Mouse (Mus musculus): ENCODE data around the gene Limd1. TPM values are rescaled to one million over a fixed set of nuclear protein-coding genes. Genes with fewer than 3 reads are reported as not detected.

Limd1 gene
- polyA plus RNA-seq, 1 experiment from 2014 or later: 50.5 TPM

DNA sequence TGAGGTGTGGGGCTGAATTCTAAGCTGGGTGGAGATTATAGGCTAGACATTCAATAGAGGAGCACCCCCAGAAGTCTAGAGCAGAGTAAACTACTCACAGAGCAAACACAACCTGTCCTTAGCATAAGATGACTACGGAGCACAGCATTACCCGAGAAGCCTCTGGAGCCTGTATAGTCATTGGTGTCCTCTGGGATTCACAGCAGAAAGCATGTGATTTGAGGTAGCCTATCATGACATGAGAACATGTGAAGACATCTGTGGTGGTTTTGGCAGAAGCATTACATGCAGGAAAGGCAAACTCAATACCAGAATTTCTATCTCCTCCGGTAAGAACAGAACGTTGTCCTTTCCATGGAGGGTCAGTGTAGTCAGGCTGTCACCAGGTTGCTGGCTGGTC, 7.1 kb downstream of the Limd1 start:
- Histone ChIP-seq H3K4me3 (replicated peaks) (no peak overlapping the region), H3K27ac (no peak overlapping the region), H3K9ac (no peak overlapping the region), H3K27me3 (no peaks in the 10 kb centered on the region), H3K4me1 (peaks cover 65% of the 10 kb centered on the region), H3K4me2 (no peak overlapping the region), H3K9me3 (replicated peaks) (no peaks in the 10 kb centered on the region), H3K36me3 (peaks cover 55% of the 10 kb centered on the region)
- 90% methylated on average over 4 of the region's 4 CpGs for WGBS
- no peak for ATAC-seq (replicated peaks; ENCODE audit: low FRiP score)

DNA sequence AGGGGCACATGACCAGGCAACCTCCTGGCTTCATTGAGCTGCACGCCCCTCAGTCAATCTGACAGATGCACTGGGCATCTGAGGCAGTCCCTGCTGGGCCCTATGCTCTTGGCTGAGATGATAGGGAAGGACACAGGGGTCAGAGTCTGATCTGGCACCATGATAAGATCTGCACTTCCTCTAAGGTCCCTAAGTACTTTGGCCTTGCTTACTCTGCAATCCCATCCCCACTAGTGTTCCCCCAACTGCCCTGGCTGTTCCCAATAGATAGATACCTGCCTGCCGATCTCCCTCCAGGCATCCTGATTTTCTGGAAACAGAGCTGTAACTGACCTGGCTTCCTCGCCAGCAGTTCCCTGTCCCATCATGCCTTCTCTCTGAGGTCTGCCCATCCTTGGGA, 8.1 kb downstream of the Limd1 start:
- H3K27me3 ChIP-seq: no peaks in the 10 kb centered on the region
- peaks cover 63% of the 10 kb centered on the region for H3K4me1 ChIP-seq
- H3K4me2 ChIP-seq: no peak overlapping the region
- 68% methylated on average over 3 of the region's 3 CpGs for WGBS
- no peak overlapping the region for H3K9ac ChIP-seq
- no peak overlapping the region for H3K27ac ChIP-seq
- no peaks in the 10 kb centered on the region for H3K9me3 ChIP-seq (replicated peaks)
- H3K4me3 ChIP-seq (replicated peaks): no peak overlapping the region
- ATAC-seq (replicated peaks; ENCODE audit: low FRiP score): no peak
- peaks cover 54% of the 10 kb centered on the region for H3K36me3 ChIP-seq

DNA sequence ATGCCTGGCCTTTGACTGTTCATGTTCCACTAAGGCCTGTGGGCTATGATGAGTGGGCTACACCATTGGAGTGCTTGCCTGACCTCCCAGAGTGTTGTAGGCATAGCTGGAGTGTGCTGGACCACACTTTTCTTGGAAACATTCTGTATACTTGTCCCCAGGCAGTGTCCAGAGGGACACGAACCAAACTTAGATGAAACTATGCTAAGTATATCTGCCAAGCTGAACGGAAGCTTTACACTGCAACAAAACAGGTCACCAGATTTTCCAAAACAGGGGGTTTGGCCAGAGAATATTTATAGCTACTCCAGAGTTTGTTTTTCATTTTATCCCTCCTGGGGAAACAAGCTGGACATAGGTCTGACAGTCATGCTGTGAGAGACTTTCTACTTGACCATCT, 10.6 kb downstream of the Limd1 start:
- no peak overlapping the region for H3K4me2 ChIP-seq
- H3K27me3 ChIP-seq: no peaks in the 10 kb centered on the region
- no peak overlapping the region for H3K4me3 ChIP-seq (replicated peaks)
- peaks cover 32% of the 10 kb centered on the region for H3K36me3 ChIP-seq
- WGBS: 51% methylated on average over 2 of the region's 2 CpGs
- H3K27ac ChIP-seq: no peak overlapping the region
- H3K4me1 ChIP-seq: peaks cover 49% of the 10 kb centered on the region
- ATAC-seq (replicated peaks; ENCODE audit: low FRiP score): no peak
- H3K9ac ChIP-seq: no peak overlapping the region
- H3K9me3 ChIP-seq (replicated peaks): no peaks in the 10 kb centered on the region

DNA sequence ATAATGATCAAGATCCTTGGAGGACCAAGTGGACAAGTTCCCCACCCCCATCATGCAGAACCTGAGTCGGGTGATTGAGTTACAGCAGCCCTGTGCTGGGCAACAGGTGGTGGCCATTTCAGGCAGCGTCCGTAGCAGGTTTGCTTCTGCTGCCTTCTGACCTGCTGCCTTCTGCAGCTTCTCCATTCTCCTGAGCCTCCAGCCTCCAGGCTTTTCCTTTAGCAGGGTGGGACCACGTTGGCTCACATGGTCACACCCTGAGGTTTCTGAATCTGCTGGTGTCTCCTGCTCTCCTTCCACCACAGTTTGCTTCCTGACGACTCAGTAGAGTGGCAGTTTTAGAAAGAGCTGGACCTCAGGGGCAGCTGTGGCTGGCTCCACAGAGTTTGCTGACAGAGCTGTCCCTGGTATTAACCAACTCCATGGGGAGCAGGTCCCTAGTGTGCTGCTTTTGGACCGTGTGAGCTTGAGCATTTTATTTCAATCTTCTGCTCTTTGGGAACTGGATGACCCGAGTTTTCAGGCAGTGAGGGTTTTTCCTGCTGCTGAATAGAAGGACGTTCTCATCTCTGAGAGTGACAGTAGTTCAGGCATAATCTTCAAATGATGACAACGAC, 11.3 kb downstream of the Limd1 start:
- 40% methylated on average over 9 of the region's 9 CpGs for WGBS

DNA sequence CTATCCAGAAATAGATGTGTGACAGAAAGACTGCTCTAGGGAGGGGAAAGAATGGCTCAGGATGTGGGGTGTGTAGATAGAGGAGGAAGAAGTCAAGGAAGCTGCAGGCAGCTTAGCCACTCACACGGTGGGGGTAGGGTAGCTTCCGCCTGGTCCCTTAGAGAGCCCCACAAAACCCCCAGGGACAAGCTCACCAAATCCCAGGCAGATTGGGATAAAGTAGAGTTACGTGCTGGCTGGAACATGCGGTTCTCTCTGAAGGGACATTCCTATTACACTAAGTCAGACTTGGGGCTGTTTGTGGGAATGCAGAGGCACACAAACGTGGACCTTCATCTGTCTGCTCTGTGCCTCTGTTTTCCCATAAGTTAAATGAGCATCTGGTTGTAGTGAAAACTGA, 12.4 kb downstream of the Limd1 start:
- H3K4me1 ChIP-seq: peaks cover 51% of the 10 kb centered on the region
- no peak for ATAC-seq (replicated peaks; ENCODE audit: low FRiP score)
- H3K4me3 ChIP-seq (replicated peaks): no peak overlapping the region
- H3K4me2 ChIP-seq: no peak overlapping the region
- H3K36me3 ChIP-seq: peaks cover 18% of the 10 kb centered on the region
- no peak overlapping the region for H3K9ac ChIP-seq
- 73% methylated on average over 5 of the region's 5 CpGs for WGBS
- no peaks in the 10 kb centered on the region for H3K9me3 ChIP-seq (replicated peaks)
- H3K27me3 ChIP-seq: no peaks in the 10 kb centered on the region
- H3K27ac ChIP-seq: 0 out of 2 replicates have a peak overlapping the region, but pooled peaks have one; percentile 7

More for the DNA sequence above, 11.3 kb downstream of the Limd1 start:
- Histone ChIP-seq H3K4me2 (no peak overlapping the region), H3K36me3 (peaks cover 24% of the 10 kb centered on the region), H3K9me3 (replicated peaks) (no peaks in the 10 kb centered on the region), H3K4me1 (peaks cover 48% of the 10 kb centered on the region), H3K27ac (peak overlapping the region; percentile 74), H3K9ac (no peak overlapping the region), H3K4me3 (replicated peaks) (no peak overlapping the region), H3K27me3 (no peaks in the 10 kb centered on the region)
- ATAC-seq (replicated peaks; ENCODE audit: low FRiP score): peak; percentile 38; the same call in 1 of the 2 replicates

DNA sequence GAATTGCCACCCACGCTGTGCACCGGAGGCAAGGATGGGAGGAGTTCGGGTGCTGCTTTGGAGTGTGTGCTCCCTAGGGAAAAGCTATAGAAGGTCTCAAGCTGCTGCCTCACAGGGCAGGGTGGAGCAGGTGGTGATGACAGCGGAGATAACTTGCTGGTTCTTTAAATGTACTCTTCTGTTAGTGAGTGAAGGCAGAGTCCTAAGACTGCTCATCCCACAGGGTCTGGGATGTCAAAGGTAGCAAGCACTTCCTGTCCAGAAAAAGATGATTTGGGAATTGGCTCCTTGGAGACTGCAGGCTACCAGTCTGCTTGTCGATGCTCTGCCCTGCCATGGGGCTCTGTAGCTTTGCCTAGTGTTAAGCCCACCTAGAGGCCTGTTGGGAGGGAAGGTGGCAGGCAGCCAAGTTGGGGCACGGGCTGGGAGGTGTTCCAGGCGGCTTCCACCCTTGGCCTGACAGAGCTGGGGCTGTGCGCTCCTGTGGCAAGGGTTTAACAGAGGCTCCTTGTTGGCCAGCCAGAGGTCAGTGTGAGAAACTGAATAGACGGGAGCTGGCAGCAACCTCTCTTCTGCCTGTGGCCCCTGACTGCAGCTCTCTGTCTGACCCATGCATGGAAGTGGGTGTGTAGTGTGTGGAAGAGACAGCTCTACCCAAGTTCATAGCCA, 13.5 kb downstream of the Limd1 start:
- H3K4me1 ChIP-seq: peaks cover 50% of the 10 kb centered on the region

DNA sequence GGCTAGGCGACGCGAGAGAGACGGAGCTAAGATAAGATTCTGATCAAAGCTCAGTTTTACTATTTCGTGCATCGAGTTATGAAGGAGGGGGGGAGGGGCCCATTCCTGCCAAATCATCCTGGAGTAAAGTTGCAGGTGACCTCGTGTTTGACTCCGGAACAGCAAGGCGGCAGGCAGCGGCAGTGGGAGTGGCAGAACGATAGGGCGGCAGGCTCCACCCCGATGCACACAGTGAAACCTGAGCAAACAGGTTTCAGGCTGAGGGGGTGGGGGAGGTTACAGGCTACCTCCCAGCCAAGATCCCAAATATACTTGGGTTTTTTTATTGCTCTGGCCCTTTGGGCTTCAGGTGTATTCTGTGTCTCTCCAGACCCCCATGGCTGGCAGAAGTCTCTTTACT, 18.2 kb downstream of the Limd1 start:
- H3K27me3 ChIP-seq: no peaks in the 10 kb centered on the region
- no peaks in the 10 kb centered on the region for H3K9me3 ChIP-seq (replicated peaks)
- ATAC-seq (replicated peaks; ENCODE audit: low FRiP score): peak; percentile 71
- H3K4me1 ChIP-seq: peaks cover 29% of the 10 kb centered on the region
- WGBS: 8% methylated on average over 13 of the region's 13 CpGs
- H3K27ac ChIP-seq: peak overlapping the region; percentile 64
- H3K4me2 ChIP-seq: peak overlapping the region; percentile 49
- peaks cover 24% of the 10 kb centered on the region for H3K36me3 ChIP-seq
- H3K4me3 ChIP-seq (replicated peaks): peak overlapping the region; percentile 23; the same call in 1 of the 2 replicates
- H3K9ac ChIP-seq: no peak overlapping the region

More for the DNA sequence above, 13.5 kb downstream of the Limd1 start:
- H3K9me3 ChIP-seq (replicated peaks): no peaks in the 10 kb centered on the region
- H3K9ac ChIP-seq: no peak overlapping the region
- ATAC-seq (replicated peaks; ENCODE audit: low FRiP score): peak; percentile 57
- no peaks in the 10 kb centered on the region for H3K27me3 ChIP-seq
- H3K27ac ChIP-seq: peak overlapping the region; percentile 37
- H3K4me3 ChIP-seq (replicated peaks): no peak overlapping the region
- H3K36me3 ChIP-seq: peaks cover 7% of the 10 kb centered on the region; the same call in 1 of the 2 replicates
- 72% methylated on average over 9 of the region's 9 CpGs for WGBS
- H3K4me2 ChIP-seq: no peak overlapping the region

DNA sequence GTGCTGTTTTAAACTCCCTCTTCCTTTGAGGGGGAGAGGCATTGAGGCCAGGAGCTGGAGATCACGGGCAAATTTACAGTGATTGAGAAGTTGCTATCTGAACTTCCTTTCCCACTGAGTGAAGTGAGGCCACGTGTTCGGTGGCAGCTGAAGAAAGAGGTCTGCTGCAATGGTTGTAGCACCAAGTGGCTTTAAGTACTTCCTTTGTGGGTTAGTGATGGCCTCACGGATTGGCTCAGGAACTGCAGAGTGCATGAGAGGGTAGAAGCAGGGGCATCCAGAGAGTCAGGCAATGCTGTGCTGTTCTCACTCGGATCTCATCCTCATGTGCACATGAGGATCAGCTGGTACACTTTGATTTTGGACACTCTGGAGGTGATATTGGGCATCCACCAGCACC, 19.4 kb downstream of the Limd1 start:
- no peak overlapping the region for H3K4me3 ChIP-seq (replicated peaks)
- WGBS: 69% methylated on average over 5 of the region's 5 CpGs
- no peak overlapping the region for H3K27ac ChIP-seq
- peaks cover 34% of the 10 kb centered on the region for H3K36me3 ChIP-seq
- H3K9ac ChIP-seq: no peak overlapping the region
- H3K27me3 ChIP-seq: no peaks in the 10 kb centered on the region
- no peak for ATAC-seq (replicated peaks; ENCODE audit: low FRiP score)
- H3K4me1 ChIP-seq: peaks cover 20% of the 10 kb centered on the region
- H3K9me3 ChIP-seq (replicated peaks): no peaks in the 10 kb centered on the region
- no peak overlapping the region for H3K4me2 ChIP-seq

DNA sequence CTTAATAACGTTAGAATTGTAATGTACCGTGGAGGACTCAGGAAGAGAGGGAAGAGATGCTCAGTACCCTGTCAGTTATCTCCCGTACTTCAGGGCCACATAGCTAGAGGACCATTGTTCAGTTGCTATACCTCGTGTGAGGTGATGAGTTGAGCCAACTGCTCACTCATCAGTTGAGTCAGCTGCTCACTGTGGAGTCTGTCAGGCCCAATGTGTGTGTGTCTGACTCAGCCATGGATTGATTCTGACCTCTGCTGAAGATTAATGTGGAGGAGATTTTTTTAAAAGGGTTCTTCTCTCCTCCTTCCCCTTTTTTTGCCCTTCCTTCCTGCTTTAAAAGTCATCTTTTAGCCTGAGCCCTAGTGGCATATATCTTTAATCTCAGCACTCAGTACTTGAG, 22.0 kb downstream of the Limd1 start:
- no peak overlapping the region for H3K4me2 ChIP-seq
- no peak overlapping the region for H3K4me3 ChIP-seq (replicated peaks)
- H3K4me1 ChIP-seq: peaks cover 20% of the 10 kb centered on the region
- H3K9me3 ChIP-seq (replicated peaks): no peaks in the 10 kb centered on the region
- 85% methylated on average over 4 of the region's 4 CpGs for WGBS
- no peak for ATAC-seq (replicated peaks; ENCODE audit: low FRiP score)
- peaks cover 45% of the 10 kb centered on the region for H3K36me3 ChIP-seq
- no peak overlapping the region for H3K27ac ChIP-seq
- H3K27me3 ChIP-seq: no peaks in the 10 kb centered on the region
- no peak overlapping the region for H3K9ac ChIP-seq

DNA sequence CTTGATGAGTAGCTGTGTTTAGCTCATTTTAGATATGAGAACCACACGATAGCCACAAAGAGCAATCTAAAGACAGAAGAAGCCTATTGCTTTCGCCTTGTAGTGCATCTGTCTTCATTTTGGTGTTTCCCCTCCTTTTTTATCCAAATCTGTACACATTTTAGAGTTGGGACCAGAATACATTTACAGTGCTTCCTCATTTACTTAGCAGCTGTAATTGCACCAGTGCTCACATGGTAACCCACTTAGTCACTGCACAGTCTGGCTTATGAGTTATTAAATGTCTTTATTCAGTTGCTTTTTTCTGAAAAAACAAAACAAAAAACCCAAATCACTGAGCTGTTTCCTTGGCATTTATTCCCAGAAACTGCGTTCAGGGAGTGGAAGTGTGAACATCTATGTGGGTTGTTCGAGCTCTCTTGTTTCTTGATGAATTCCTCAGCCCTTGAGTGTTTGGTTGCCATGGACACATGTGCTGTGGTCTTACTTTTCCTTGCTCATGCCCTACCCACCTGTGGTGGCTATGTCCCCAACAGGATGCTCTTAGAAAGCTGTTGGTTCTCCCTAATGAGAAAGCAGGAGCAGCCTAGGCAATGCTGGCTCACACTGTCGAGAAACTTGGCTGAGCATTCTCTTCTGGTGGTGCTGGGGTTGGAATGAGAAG, 24.8 kb downstream of the Limd1 start:
- H3K9me3 ChIP-seq (replicated peaks): no peaks in the 10 kb centered on the region
- 82% methylated on average over 5 of the region's 5 CpGs for WGBS
- H3K4me2 ChIP-seq: no peak overlapping the region
- H3K4me1 ChIP-seq: peaks cover 13% of the 10 kb centered on the region; the same call in 1 of the 2 replicates
- H3K27ac ChIP-seq: no peak overlapping the region
- peaks cover 45% of the 10 kb centered on the region for H3K36me3 ChIP-seq
- H3K4me3 ChIP-seq (replicated peaks): no peak overlapping the region
- no peak overlapping the region for H3K9ac ChIP-seq
- no peaks in the 10 kb centered on the region for H3K27me3 ChIP-seq
- ATAC-seq (replicated peaks; ENCODE audit: low FRiP score): no peak

DNA sequence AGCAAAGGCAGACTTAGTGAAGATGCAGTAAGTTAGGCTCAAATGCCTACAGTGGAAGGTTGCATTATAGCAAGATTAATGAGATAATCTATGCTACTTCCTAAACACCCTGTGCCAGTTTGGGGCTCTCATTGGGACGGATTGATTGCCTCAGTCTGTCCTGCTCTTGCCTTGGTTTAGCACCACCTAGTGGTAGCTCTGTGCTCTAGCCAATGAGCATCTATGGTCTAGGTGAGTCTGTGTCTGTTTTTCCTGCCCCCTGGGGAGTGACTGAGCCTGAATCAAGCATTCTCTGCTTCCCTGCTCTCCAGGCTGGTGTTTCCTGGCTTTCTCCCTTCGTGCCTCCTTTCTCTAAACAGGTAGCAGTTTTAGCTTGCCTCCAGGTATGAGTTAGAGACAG, 25.8 kb downstream of the Limd1 start:
- Histone ChIP-seq H3K4me1 (peaks cover 16% of the 10 kb centered on the region; the same call in 1 of the 2 replicates), H3K9me3 (replicated peaks) (no peaks in the 10 kb centered on the region), H3K27ac (no peak overlapping the region), H3K9ac (no peak overlapping the region), H3K4me2 (no peak overlapping the region), H3K4me3 (replicated peaks) (no peak overlapping the region), H3K27me3 (no peaks in the 10 kb centered on the region), H3K36me3 (peaks cover 41% of the 10 kb centered on the region)
- ATAC-seq (replicated peaks; ENCODE audit: low FRiP score): peak; percentile 78
- WGBS: 16% methylated on average over 2 of the region's 2 CpGs

DNA sequence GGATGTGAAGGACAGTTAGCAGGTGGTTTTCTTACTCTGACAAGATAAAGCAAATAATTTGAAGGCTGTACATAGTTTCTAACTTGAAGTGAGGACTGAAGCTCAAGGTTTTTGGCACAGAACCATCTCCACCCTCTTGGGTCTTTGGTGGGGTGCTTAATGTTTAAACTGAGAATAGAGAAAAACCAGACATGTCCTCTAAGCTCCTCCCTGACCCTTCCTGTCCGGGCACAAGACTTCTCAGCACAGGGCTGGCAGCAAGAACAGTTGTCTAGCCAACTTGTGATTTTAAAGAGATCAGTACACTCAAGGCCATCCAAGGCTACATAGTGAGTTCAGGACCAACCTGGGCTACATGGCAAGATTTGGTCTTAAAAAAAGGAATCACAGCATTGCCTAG, 27.1 kb downstream of the Limd1 start:
- no peaks in the 10 kb centered on the region for H3K27me3 ChIP-seq
- 57% methylated on average over 1 of the region's 1 CpGs for WGBS
- H3K9ac ChIP-seq: no peak overlapping the region
- H3K36me3 ChIP-seq: peaks cover 37% of the 10 kb centered on the region
- H3K4me3 ChIP-seq (replicated peaks): no peak overlapping the region
- 0 out of 2 replicates have a peak overlapping the region, but pooled peaks have one; percentile 1 for H3K27ac ChIP-seq
- ATAC-seq (replicated peaks; ENCODE audit: low FRiP score): no peak
- H3K9me3 ChIP-seq (replicated peaks): no peaks in the 10 kb centered on the region
- peaks cover 23% of the 10 kb centered on the region for H3K4me1 ChIP-seq
- no peak overlapping the region for H3K4me2 ChIP-seq

All from kidney, embryonic 15.5 days (tissue).